Mouse (Mus musculus): ENCODE data around the gene Fam20a. TPM values are rescaled to one million over a fixed set of nuclear protein-coding genes. Genes with fewer than 3 reads are reported as not detected.

The Fam20a gene
- polyA plus RNA-seq, 1 experiment = 3.4 TPM

DNA sequence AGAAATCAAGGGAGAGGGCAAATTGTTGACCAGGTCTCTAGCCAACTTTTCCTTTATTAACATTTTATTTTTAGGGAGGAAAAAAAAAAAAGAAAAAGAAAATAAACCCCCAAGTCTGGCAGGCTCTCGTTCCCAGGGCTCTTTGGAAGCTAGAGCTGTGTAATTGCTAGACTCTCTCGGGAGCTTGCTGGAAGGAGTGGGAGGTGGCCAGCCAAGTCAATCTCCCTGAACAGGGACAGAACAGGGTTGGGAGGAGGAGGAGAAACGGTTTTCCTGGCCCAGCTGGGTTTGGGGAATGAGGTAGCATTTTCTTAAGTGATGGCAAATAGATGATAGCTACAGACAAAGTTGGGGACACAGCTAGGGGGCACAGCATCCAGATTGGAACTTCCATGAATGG is 29.3 kb downstream of the Fam20a start:
- no peaks in the 10 kb centered on the region for H3K4me1 ChIP-seq (ENCODE audit: control insufficient read depth, insufficient read depth, low read length)
- TF ChIP-seq CTCF (IDR thresholded peaks at IDR 0.05; ENCODE audit: control insufficient read depth, insufficient read depth, low read length) (no peak), POLR2A (IDR thresholded peaks at IDR 0.05; ENCODE audit: borderline replicate concordance, control insufficient read depth, low read depth, low read length) (no peak)
- WGBS = 61% methylated on average over 3 of the region's 3 CpGs
- H3K4me3 ChIP-seq (replicated peaks; ENCODE audit: control insufficient read depth, low read depth, low read length) = no peak overlapping the region
- no peak overlapping the region for H3K27ac ChIP-seq (ENCODE audit: control insufficient read depth, insufficient read depth, low read depth, low read length, poor library complexity)

- Histone ChIP-seq H3K27ac (ENCODE audit: control insufficient read depth, insufficient read depth, low read depth, low read length, poor library complexity) (no peak overlapping the region), H3K4me3 (replicated peaks; ENCODE audit: control insufficient read depth, low read depth, low read length) (no peak overlapping the region), H3K4me1 (ENCODE audit: control insufficient read depth, insufficient read depth, low read length) (no peaks in the 10 kb centered on the region)
- WGBS = 71% methylated on average over 4 of the region's 4 CpGs
- TF ChIP-seq CTCF (IDR thresholded peaks at IDR 0.05; ENCODE audit: control insufficient read depth, insufficient read depth, low read length) (no peak), POLR2A (IDR thresholded peaks at IDR 0.05; ENCODE audit: borderline replicate concordance, control insufficient read depth, low read depth, low read length) (no peak)
Measured at GRCm38 (mm10) chr11:109689539-109689938, 32.5 kb downstream of the Fam20a start.

GRCm38 (mm10) chr11:109682221-109682620 is 39.9 kb downstream of the Fam20a start:
- 86% methylated on average over 6 of the region's 6 CpGs for WGBS
- Histone ChIP-seq H3K27ac (ENCODE audit: control insufficient read depth, insufficient read depth, low read depth, low read length, poor library complexity) (no peak overlapping the region), H3K4me3 (replicated peaks; ENCODE audit: control insufficient read depth, low read depth, low read length) (no peak overlapping the region), H3K4me1 (ENCODE audit: control insufficient read depth, insufficient read depth, low read length) (no peaks in the 10 kb centered on the region)
- no peak for TF ChIP-seq POLR2A (IDR thresholded peaks at IDR 0.05; ENCODE audit: borderline replicate concordance, control insufficient read depth, low read depth, low read length)
- no peak for TF ChIP-seq CTCF (IDR thresholded peaks at IDR 0.05; ENCODE audit: control insufficient read depth, insufficient read depth, low read length)

DNA sequence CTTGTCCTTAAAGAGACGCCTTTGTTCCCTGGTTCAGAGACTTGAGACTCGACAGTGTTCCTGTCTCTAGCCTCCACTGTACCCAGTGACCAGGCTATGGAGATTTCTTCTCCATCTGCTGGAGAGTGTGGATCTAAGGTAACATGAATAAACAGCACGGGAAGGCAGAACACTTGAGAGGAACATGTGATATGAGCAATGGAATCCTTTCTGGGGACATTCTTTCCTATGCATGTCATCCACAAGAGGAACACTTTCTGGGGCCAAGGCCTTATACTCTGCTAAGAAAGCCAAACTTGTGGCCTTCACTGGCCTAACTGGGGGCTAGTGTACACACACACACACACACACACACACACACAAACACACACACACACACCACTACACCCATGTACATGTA is 40.5 kb downstream of the Fam20a start:
- Histone ChIP-seq H3K4me1 (ENCODE audit: control insufficient read depth, insufficient read depth, low read length) (no peaks in the 10 kb centered on the region), H3K27ac (ENCODE audit: control insufficient read depth, insufficient read depth, low read depth, low read length, poor library complexity) (no peak overlapping the region), H3K4me3 (replicated peaks; ENCODE audit: control insufficient read depth, low read depth, low read length) (no peak overlapping the region)
- 82% methylated on average over 3 of the region's 3 CpGs for WGBS
- TF ChIP-seq CTCF (IDR thresholded peaks at IDR 0.05; ENCODE audit: control insufficient read depth, insufficient read depth, low read length) (no peak), POLR2A (IDR thresholded peaks at IDR 0.05; ENCODE audit: borderline replicate concordance, control insufficient read depth, low read depth, low read length) (no peak)

DNA sequence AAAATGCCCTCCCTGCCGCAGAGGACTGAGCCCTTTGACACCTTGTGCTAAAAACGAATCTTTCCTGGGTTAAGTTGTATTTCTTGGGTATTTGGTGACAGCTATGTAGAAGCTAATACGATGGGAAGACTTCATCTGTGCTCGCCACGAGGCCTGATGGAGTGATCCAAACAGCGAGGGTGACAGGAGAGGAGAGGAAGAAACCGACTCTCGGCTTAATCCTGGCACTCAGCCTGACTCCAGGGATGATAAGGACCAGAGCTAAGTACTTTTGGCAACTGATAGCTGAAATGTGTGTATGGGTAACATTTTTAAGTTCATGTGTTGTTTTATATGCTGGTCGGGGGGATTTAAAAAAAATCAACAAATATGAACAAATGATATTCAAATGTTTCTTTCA is 41.1 kb downstream of the Fam20a start:
- no peak overlapping the region for H3K27ac ChIP-seq (ENCODE audit: control insufficient read depth, insufficient read depth, low read depth, low read length, poor library complexity)
- 71% methylated on average over 9 of the region's 9 CpGs for WGBS
- no peak overlapping the region for H3K4me3 ChIP-seq (replicated peaks; ENCODE audit: control insufficient read depth, low read depth, low read length)
- TF ChIP-seq POLR2A (IDR thresholded peaks at IDR 0.05; ENCODE audit: borderline replicate concordance, control insufficient read depth, low read depth, low read length) = no peak
- TF ChIP-seq CTCF (IDR thresholded peaks at IDR 0.05; ENCODE audit: control insufficient read depth, insufficient read depth, low read length) = no peak
- H3K4me1 ChIP-seq (ENCODE audit: control insufficient read depth, insufficient read depth, low read length) = no peaks in the 10 kb centered on the region

- no peak overlapping the region for H3K27ac ChIP-seq (ENCODE audit: control insufficient read depth, insufficient read depth, low read depth, low read length, poor library complexity)
- TF ChIP-seq CTCF (IDR thresholded peaks at IDR 0.05; ENCODE audit: control insufficient read depth, insufficient read depth, low read length) (no peak), POLR2A (IDR thresholded peaks at IDR 0.05; ENCODE audit: borderline replicate concordance, control insufficient read depth, low read depth, low read length) (no peak)
- whole genome bisulfite sequencing = 58% methylated on average over 12 of the region's 12 CpGs
- no peaks in the 10 kb centered on the region for H3K4me1 ChIP-seq (ENCODE audit: control insufficient read depth, insufficient read depth, low read length)
- H3K4me3 ChIP-seq (replicated peaks; ENCODE audit: control insufficient read depth, low read depth, low read length) = no peak overlapping the region
Measured at GRCm38 (mm10) chr11:109678291-109678690, 43.8 kb downstream of the Fam20a start.

GRCm38 (mm10) chr11:109676621-109677373 is 45.3 kb downstream of the Fam20a start:
- no peaks in the 10 kb centered on the region for H3K4me1 ChIP-seq (ENCODE audit: control insufficient read depth, insufficient read depth, low read length)
- no peak for TF ChIP-seq CTCF (IDR thresholded peaks at IDR 0.05; ENCODE audit: control insufficient read depth, insufficient read depth, low read length)
- no peak for TF ChIP-seq POLR2A (IDR thresholded peaks at IDR 0.05; ENCODE audit: borderline replicate concordance, control insufficient read depth, low read depth, low read length)
- 68% methylated on average over 12 of the region's 12 CpGs for WGBS
- no peak overlapping the region for H3K4me3 ChIP-seq (replicated peaks; ENCODE audit: control insufficient read depth, low read depth, low read length)
- H3K27ac ChIP-seq (ENCODE audit: control insufficient read depth, insufficient read depth, low read depth, low read length, poor library complexity) = no peak overlapping the region

GRCm38 (mm10) chr11:109675771-109676170 is 46.3 kb downstream of the Fam20a start:
- Histone ChIP-seq H3K4me1 (ENCODE audit: control insufficient read depth, insufficient read depth, low read length) (no peaks in the 10 kb centered on the region), H3K27ac (ENCODE audit: control insufficient read depth, insufficient read depth, low read depth, low read length, poor library complexity) (no peak overlapping the region), H3K4me3 (replicated peaks; ENCODE audit: control insufficient read depth, low read depth, low read length) (no peak overlapping the region)
- WGBS = 84% methylated on average over 9 of the region's 9 CpGs
- TF ChIP-seq POLR2A (IDR thresholded peaks at IDR 0.05; ENCODE audit: borderline replicate concordance, control insufficient read depth, low read depth, low read length) (no peak), CTCF (IDR thresholded peaks at IDR 0.05; ENCODE audit: control insufficient read depth, insufficient read depth, low read length) (no peak)
